Mouse (Mus musculus) granulocyte monocyte progenitor cell, adult 5-6 weeks (primary cell): ENCODE results near the gene Gm28036. TPM values are rescaled to one million over a fixed set of nuclear protein-coding genes. Genes with fewer than 3 reads are reported as not detected.

Source experiments
- total RNA-seq, 2 experiments: library from RNA; stranded (forward) in 1 of 2; stranded (reverse) in 1 of 2; fragments of 200-712, 200-1000 nt in 1 of 2; fragments of >200 nt in 1 of 2; fragmentation: Nextera tagmentation in 1 of 2; gene quantifications; 2 replicates each; pipeline ENCODE4 v1.2.3; 2014 to 2017

Gm28036 gene
- total RNA-seq, 2 experiments from 2014 or later = 29.4 to 32.3 TPM

Other genes starting within 250 kb of the Gm28036 start
- 37.9 and 39.5 TPM in 2 replicates for gene Uqcc1, start 196.8 kb downstream of the Gm28036 start, total RNA-seq (2014; fragmentation: Nextera tagmentation)
- gene Uqcc1, start 196.8 kb downstream of the Gm28036 start, total RNA-seq (2017) = 66.6 and 71.5 TPM in 2 replicates
- gene Gm15557, start 186.4 kb downstream of the Gm28036 start, total RNA-seq (2014; fragmentation: Nextera tagmentation) = not detected in 2 replicates
- gene Gm15557, start 186.4 kb downstream of the Gm28036 start, total RNA-seq (2017) = not detected in 2 replicates
- not detected in 2 replicates for gene Gdf5, start 181.7 kb downstream of the Gm28036 start, total RNA-seq (2014; fragmentation: Nextera tagmentation)
- not detected in 2 replicates for gene Gdf5, start 181.7 kb downstream of the Gm28036 start, total RNA-seq (2017)
- 33.3 and 44.4 TPM in 2 replicates for gene Cep250, start 170.6 kb downstream of the Gm28036 start, total RNA-seq (2014; fragmentation: Nextera tagmentation)
- gene Cep250, start 170.6 kb downstream of the Gm28036 start, total RNA-seq (2017) = 39.0 and 41.6 TPM in 2 replicates
- 1.4 TPM in 1 of 2 replicates, not detected in the other for gene 6430550D23Rik, start 119.1 kb downstream of the Gm28036 start, total RNA-seq (2014; fragmentation: Nextera tagmentation)
- 0.30 TPM in 1 of 2 replicates, not detected in the other for gene 6430550D23Rik, start 119.1 kb downstream of the Gm28036 start, total RNA-seq (2017)
- 184 and 197 TPM in 2 replicates for gene Ergic3, start 119.0 kb downstream of the Gm28036 start, total RNA-seq (2014; fragmentation: Nextera tagmentation)
- 78.5 and 96.2 TPM in 2 replicates for gene Ergic3, start 119.0 kb downstream of the Gm28036 start, total RNA-seq (2017)
- gene Fer1l4, start 74.1 kb downstream of the Gm28036 start, total RNA-seq (2014; fragmentation: Nextera tagmentation) = not detected in 2 replicates
- gene Fer1l4, start 74.1 kb downstream of the Gm28036 start, total RNA-seq (2017) = not detected in 2 replicates
- 0.49 and 8.3 TPM in 2 replicates for gene Spag4, start 61.9 kb downstream of the Gm28036 start, total RNA-seq (2014; fragmentation: Nextera tagmentation)
- gene Spag4, start 61.9 kb downstream of the Gm28036 start, total RNA-seq (2017) = 1.5 and 4.8 TPM in 2 replicates
- gene Cpne1, start 15.1 kb downstream of the Gm28036 start, total RNA-seq (2014; fragmentation: Nextera tagmentation) = 34.2 and 51.5 TPM in 2 replicates
- 14.7 and 16.5 TPM in 2 replicates for gene Cpne1, start 15.1 kb downstream of the Gm28036 start, total RNA-seq (2017)
- 28.6 and 49.6 TPM in 2 replicates for gene Rbm12, start 15.1 kb downstream of the Gm28036 start, total RNA-seq (2014; fragmentation: Nextera tagmentation)
- gene Rbm12, start 15.1 kb downstream of the Gm28036 start, total RNA-seq (2017) = 40.2 and 53.5 TPM in 2 replicates
- gene Romo1, start 16.9 kb upstream of the Gm28036 start, total RNA-seq (2014; fragmentation: Nextera tagmentation) = 174 and 217 TPM in 2 replicates
- 28.9 and 38.1 TPM in 2 replicates for gene Romo1, start 16.9 kb upstream of the Gm28036 start, total RNA-seq (2017)
- 57.3 and 66.6 TPM in 2 replicates for gene Nfs1, start 17.1 kb upstream of the Gm28036 start, total RNA-seq (2014; fragmentation: Nextera tagmentation)
- gene Nfs1, start 17.1 kb upstream of the Gm28036 start, total RNA-seq (2017) = 38.8 and 41.6 TPM in 2 replicates
- gene Rbm39, start 53.1 kb upstream of the Gm28036 start, total RNA-seq (2014; fragmentation: Nextera tagmentation) = 317 and 379 TPM in 2 replicates
- gene Rbm39, start 53.1 kb upstream of the Gm28036 start, total RNA-seq (2017) = 566 and 641 TPM in 2 replicates
- gene Phf20, start 69.4 kb upstream of the Gm28036 start, total RNA-seq (2014; fragmentation: Nextera tagmentation) = 17.1 and 33.3 TPM in 2 replicates
- 32.1 and 53.4 TPM in 2 replicates for gene Phf20, start 69.4 kb upstream of the Gm28036 start, total RNA-seq (2017)
- gene Cnbd2, start 185.2 kb upstream of the Gm28036 start, total RNA-seq (2014; fragmentation: Nextera tagmentation) = 3.4 and 4.0 TPM in 2 replicates
- 2.6 and 6.5 TPM in 2 replicates for gene Cnbd2, start 185.2 kb upstream of the Gm28036 start, total RNA-seq (2017)
- 0.60 and 5.4 TPM in 2 replicates for gene Scand1, start 185.6 kb upstream of the Gm28036 start, total RNA-seq (2014; fragmentation: Nextera tagmentation)
- 20.9 and 28.4 TPM in 2 replicates for gene Scand1, start 185.6 kb upstream of the Gm28036 start, total RNA-seq (2017)